Mouse (Mus musculus): ENCODE data around the gene Riiad1. TPM values are rescaled to one million over a fixed set of nuclear protein-coding genes. Genes with fewer than 3 reads are reported as not detected.

The Riiad1 gene
- polyA plus RNA-seq (2014; fragmentation: Illumina TruSeq; extraction: RNeasy Lipid Tissue Mini Kit (QIAGEN cat#74804); ENCODE audit: low read depth, low replicate concordance): 3.2 TPM

DNA sequence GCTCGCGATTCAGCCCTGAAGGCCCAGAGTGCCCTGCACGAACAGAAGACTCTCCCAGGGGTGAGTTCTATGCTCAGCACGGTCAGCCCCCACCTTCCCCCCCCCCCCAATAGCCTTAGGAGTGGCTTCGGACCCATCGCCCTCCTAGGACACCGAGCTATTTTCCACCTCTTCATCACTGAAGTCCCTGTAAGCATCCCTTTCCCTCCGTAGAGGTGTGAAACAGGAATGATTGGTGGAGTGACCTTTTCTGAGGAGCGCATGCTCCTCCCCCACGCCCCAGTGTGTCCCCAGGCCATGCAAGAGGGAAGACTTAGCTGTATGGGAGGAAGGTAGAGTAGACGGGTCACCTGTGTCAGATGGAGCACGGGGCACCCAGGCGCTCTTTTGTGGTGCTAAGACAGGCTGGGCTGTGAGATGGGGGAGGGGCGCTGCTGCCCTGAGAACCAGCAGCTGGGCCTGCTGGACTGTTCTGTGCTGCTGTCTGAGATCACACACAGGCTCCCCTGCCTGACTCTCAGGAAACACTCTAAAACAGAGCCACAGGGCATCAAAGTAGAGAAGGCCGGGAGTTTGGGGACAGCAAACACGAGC, at the start of gene Riiad1:
TSS of gene Riiad1 (minus strand) at position 51 of the 594 bp plus-strand sequence.

DNA sequence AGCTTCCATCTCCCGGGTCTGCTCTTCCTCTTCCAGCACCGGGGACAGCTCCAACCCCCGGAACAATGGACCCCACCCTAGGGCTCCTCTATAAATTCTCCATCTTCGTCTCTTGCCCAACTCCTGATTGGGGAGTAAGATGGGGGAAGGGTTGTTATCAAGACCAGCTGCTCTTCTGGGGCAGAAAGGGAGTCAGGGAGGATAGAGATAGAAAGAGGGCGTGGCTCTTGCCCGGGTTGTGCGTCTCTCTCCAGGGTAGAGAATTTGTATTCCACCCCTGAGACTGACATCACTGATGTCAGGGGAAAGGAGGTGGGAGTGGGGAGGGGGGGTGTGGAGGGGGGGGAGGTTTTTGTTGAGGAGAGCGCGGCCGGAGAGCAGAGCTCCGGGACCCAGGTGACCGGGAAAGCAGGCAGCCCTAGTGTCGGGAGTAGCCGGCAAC, 2.1 kb downstream of the Riiad1 start, which contains the start of gene Celf3:
TSS of gene Celf3 (plus strand) at position 315 of the 442 bp plus-strand sequence.

DNA sequence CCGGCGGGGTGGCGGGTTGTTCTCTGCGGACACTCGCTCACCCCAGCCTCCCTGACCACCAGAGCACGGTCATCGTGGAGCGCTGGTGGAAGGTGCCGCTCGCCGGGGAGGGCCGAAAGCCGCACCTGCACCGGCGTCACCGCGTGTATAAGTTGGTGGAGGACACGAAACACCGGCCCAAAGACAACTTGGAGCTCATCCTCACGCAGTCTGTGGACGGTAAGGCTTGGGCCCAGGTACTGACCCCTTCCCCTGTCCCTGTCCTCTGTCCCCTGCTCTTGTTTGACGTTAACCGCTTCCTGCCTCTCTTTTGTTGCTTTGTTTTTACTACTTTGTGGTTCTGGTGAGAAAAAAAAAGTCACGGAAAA, 36.6 kb downstream of the Riiad1 start, which contains the start of gene Oaz3:
TSS of gene Oaz3 (minus strand) at position 319 of the 368 bp plus-strand sequence.

DNA sequence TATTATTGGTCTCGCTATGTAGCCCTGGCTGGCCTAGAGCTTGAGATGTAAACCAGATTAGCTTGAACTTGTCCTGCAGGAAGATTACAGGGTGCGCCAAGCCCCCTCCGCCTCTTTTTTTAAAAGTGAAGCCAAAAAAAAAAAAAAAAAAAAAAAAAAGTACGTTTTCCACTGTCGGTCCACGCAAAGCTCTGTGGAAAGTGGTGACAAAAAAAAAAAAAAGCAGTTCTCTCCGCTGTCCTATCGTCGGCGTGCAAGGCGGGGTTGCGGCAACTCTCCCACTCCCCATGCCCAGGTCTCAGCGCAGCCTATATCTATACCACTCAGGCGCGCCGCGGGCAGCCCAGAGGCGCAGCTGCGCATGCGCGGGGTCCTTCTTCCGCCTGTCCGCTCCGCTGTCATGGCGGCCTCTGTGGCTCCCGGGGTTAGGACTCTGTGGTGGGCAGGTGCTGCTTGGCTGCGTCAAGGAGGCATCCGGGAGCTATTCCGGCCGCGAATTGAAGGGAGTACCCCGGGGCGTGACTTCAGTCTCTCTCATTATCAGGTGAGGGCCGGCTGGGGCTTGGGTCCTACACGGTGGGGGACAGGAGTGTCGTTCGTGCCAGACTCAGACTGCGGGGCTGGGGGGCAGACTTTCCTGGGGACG, 37.1 kb downstream of the Riiad1 start, which contains the start of gene Mrpl9:
TSS of gene Mrpl9 (plus strand) at position 368 of the 646 bp plus-strand sequence.

Other genes with a start within 250 kb of the Riiad1 start
- gene Gm4778, start 216.3 kb downstream of the Riiad1 start, polyA plus RNA-seq (2014; fragmentation: Illumina TruSeq; extraction: RNeasy Lipid Tissue Mini Kit (QIAGEN cat#74804); ENCODE audit: low read depth, low replicate concordance): not detected
- 41.5 TPM for gene Them4, start 170.3 kb downstream of the Riiad1 start, polyA plus RNA-seq (2014; fragmentation: Illumina TruSeq; extraction: RNeasy Lipid Tissue Mini Kit (QIAGEN cat#74804); ENCODE audit: low read depth, low replicate concordance)
- gene Them5, start 138.2 kb downstream of the Riiad1 start, polyA plus RNA-seq (2014; fragmentation: Illumina TruSeq; extraction: RNeasy Lipid Tissue Mini Kit (QIAGEN cat#74804); ENCODE audit: low read depth, low replicate concordance): not detected
- gene C2cd4d, start 117.9 kb downstream of the Riiad1 start, polyA plus RNA-seq (2014; fragmentation: Illumina TruSeq; extraction: RNeasy Lipid Tissue Mini Kit (QIAGEN cat#74804); ENCODE audit: low read depth, low replicate concordance): not detected
- gene Rorc, start 107.5 kb downstream of the Riiad1 start, polyA plus RNA-seq (2014; fragmentation: Illumina TruSeq; extraction: RNeasy Lipid Tissue Mini Kit (QIAGEN cat#74804); ENCODE audit: low read depth, low replicate concordance): 54.0 TPM
- 0.38 TPM for gene Lingo4, start 81.8 kb downstream of the Riiad1 start, polyA plus RNA-seq (2014; fragmentation: Illumina TruSeq; extraction: RNeasy Lipid Tissue Mini Kit (QIAGEN cat#74804); ENCODE audit: low read depth, low replicate concordance)
- gene Tdrkh, start 67.1 kb downstream of the Riiad1 start, polyA plus RNA-seq (2014; fragmentation: Illumina TruSeq; extraction: RNeasy Lipid Tissue Mini Kit (QIAGEN cat#74804); ENCODE audit: low read depth, low replicate concordance): 3.1 TPM
- gene Mrpl9, start 37.0 kb downstream of the Riiad1 start, polyA plus RNA-seq (2014; fragmentation: Illumina TruSeq; extraction: RNeasy Lipid Tissue Mini Kit (QIAGEN cat#74804); ENCODE audit: low read depth, low replicate concordance): 50.4 TPM
- 1.3 TPM for gene Oaz3, start 36.4 kb downstream of the Riiad1 start, polyA plus RNA-seq (2014; fragmentation: Illumina TruSeq; extraction: RNeasy Lipid Tissue Mini Kit (QIAGEN cat#74804); ENCODE audit: low read depth, low replicate concordance)
- gene Celf3, start 2.0 kb downstream of the Riiad1 start, polyA plus RNA-seq (2014; fragmentation: Illumina TruSeq; extraction: RNeasy Lipid Tissue Mini Kit (QIAGEN cat#74804); ENCODE audit: low read depth, low replicate concordance): 0.69 TPM
- gene Snx27, start 102.4 kb upstream of the Riiad1 start, polyA plus RNA-seq (2014; fragmentation: Illumina TruSeq; extraction: RNeasy Lipid Tissue Mini Kit (QIAGEN cat#74804); ENCODE audit: low read depth, low replicate concordance): 47.7 TPM
- not detected for gene Gm10972, start 162.8 kb upstream of the Riiad1 start, polyA plus RNA-seq (2014; fragmentation: Illumina TruSeq; extraction: RNeasy Lipid Tissue Mini Kit (QIAGEN cat#74804); ENCODE audit: low read depth, low replicate concordance)
- 22.5 TPM for gene Tuft1, start 178.5 kb upstream of the Riiad1 start, polyA plus RNA-seq (2014; fragmentation: Illumina TruSeq; extraction: RNeasy Lipid Tissue Mini Kit (QIAGEN cat#74804); ENCODE audit: low read depth, low replicate concordance)
- not detected for gene Selenbp2, start 213.2 kb upstream of the Riiad1 start, polyA plus RNA-seq (2014; fragmentation: Illumina TruSeq; extraction: RNeasy Lipid Tissue Mini Kit (QIAGEN cat#74804); ENCODE audit: low read depth, low replicate concordance)

All from sigmoid colon, adult 10 weeks (tissue).